Mouse (Mus musculus): Measurements from ENCODE around the gene Tnip1. TPM values are rescaled to one million over a fixed set of nuclear protein-coding genes. Genes with fewer than 3 reads are reported as not detected.

The Tnip1 gene
- polyA plus RNA-seq, 1 experiment from 2014 or later = 20.0 TPM

- H3K4me2 ChIP-seq = no peak overlapping the region
- H3K36me3 ChIP-seq = peaks cover 58% of the 10 kb centered on the region
- no peak overlapping the region for H3K9ac ChIP-seq
- no peaks in the 10 kb centered on the region for H3K27me3 ChIP-seq (replicated peaks)
- H3K27ac ChIP-seq = no peak overlapping the region
- no peak overlapping the region for H3K4me3 ChIP-seq (replicated peaks)
- WGBS = 68% methylated on average over 4 of the region's 4 CpGs
- no peak for ATAC-seq (ENCODE audit: insufficient read depth, low FRiP score, low read depth)
- H3K4me1 ChIP-seq = no peaks in the 10 kb centered on the region
- H3K9me3 ChIP-seq = no peaks in the 10 kb centered on the region
Measured at GRCm38 (mm10) chr11:54984581-54984980, 21.9 kb upstream of the Tnip1 start.

GRCm38 (mm10) chr11:54984085-54984484 is 21.4 kb upstream of the Tnip1 start:
- peaks cover 62% of the 10 kb centered on the region for H3K36me3 ChIP-seq

GRCm38 (mm10) chr11:54982520-54982919 is 19.8 kb upstream of the Tnip1 start:
- no peak overlapping the region for H3K27ac ChIP-seq
- H3K4me2 ChIP-seq = no peak overlapping the region
- WGBS = 87% methylated on average over 6 of the region's 6 CpGs

More at GRCm38 (mm10) chr11:54984085-54984484, 21.4 kb upstream of the Tnip1 start:
- no peaks in the 10 kb centered on the region for H3K4me1 ChIP-seq
- no peak overlapping the region for H3K4me2 ChIP-seq
- no peak overlapping the region for H3K27ac ChIP-seq
- ATAC-seq (ENCODE audit: insufficient read depth, low FRiP score, low read depth) = no peak
- no peak overlapping the region for H3K4me3 ChIP-seq (replicated peaks)
- no peaks in the 10 kb centered on the region for H3K27me3 ChIP-seq (replicated peaks)
- 2% methylated on average over 6 of the region's 6 CpGs for WGBS
- no peaks in the 10 kb centered on the region for H3K9me3 ChIP-seq
- no peak overlapping the region for H3K9ac ChIP-seq

GRCm38 (mm10) chr11:54981630-54982029 is 18.9 kb upstream of the Tnip1 start:
- ATAC-seq (ENCODE audit: insufficient read depth, low FRiP score, low read depth) = no peak
- WGBS = 87% methylated on average over 4 of the region's 4 CpGs
- Histone ChIP-seq H3K27me3 (replicated peaks) (no peaks in the 10 kb centered on the region), H3K36me3 (peaks cover 66% of the 10 kb centered on the region), H3K27ac (no peak overlapping the region), H3K9me3 (no peaks in the 10 kb centered on the region), H3K4me1 (0 out of 2 replicates have a peak, but pooled peaks cover 7% of the 10 kb centered on the region), H3K4me2 (no peak overlapping the region), H3K9ac (no peak overlapping the region), H3K4me3 (replicated peaks) (no peak overlapping the region)

More at GRCm38 (mm10) chr11:54982520-54982919, 19.8 kb upstream of the Tnip1 start:
- H3K27me3 ChIP-seq (replicated peaks) = no peaks in the 10 kb centered on the region
- H3K4me1 ChIP-seq = 0 out of 2 replicates have a peak, but pooled peaks cover 7% of the 10 kb centered on the region
- H3K9ac ChIP-seq = no peak overlapping the region
- H3K4me3 ChIP-seq (replicated peaks) = no peak overlapping the region
- ATAC-seq (ENCODE audit: insufficient read depth, low FRiP score, low read depth) = no peak
- peaks cover 68% of the 10 kb centered on the region for H3K36me3 ChIP-seq
- H3K9me3 ChIP-seq = no peaks in the 10 kb centered on the region

- Histone ChIP-seq H3K9ac (no peak overlapping the region), H3K4me1 (peaks cover 22% of the 10 kb centered on the region), H3K36me3 (peaks cover 35% of the 10 kb centered on the region), H3K4me2 (no peak overlapping the region), H3K27me3 (replicated peaks) (no peaks in the 10 kb centered on the region), H3K9me3 (no peaks in the 10 kb centered on the region), H3K4me3 (replicated peaks) (no peak overlapping the region), H3K27ac (peak overlapping the region; percentile 85)
- peak; percentile 57; the same call in 1 of the 2 replicates for ATAC-seq (ENCODE audit: insufficient read depth, low FRiP score, low read depth)
- 26% methylated on average over 6 of the region's 6 CpGs for WGBS
Measured at GRCm38 (mm10) chr11:54977385-54977937, 14.7 kb upstream of the Tnip1 start.

GRCm38 (mm10) chr11:54976351-54976750 is 13.6 kb upstream of the Tnip1 start:
- H3K36me3 ChIP-seq = peaks cover 23% of the 10 kb centered on the region
- no peak for ATAC-seq (ENCODE audit: insufficient read depth, low FRiP score, low read depth)
- H3K4me1 ChIP-seq = peaks cover 22% of the 10 kb centered on the region
- no peak overlapping the region for H3K27ac ChIP-seq
- H3K9me3 ChIP-seq = no peaks in the 10 kb centered on the region
- WGBS = 91% methylated on average over 2 of the region's 2 CpGs
- H3K9ac ChIP-seq = no peak overlapping the region
- no peak overlapping the region for H3K4me2 ChIP-seq
- H3K27me3 ChIP-seq (replicated peaks) = no peaks in the 10 kb centered on the region
- H3K4me3 ChIP-seq (replicated peaks) = no peak overlapping the region

- no peak overlapping the region for H3K9ac ChIP-seq
- peaks cover 22% of the 10 kb centered on the region for H3K4me1 ChIP-seq
- WGBS = 86% methylated on average over 2 of the region's 2 CpGs
- peaks cover 18% of the 10 kb centered on the region for H3K36me3 ChIP-seq
- no peak overlapping the region for H3K27ac ChIP-seq
- no peak for ATAC-seq (ENCODE audit: insufficient read depth, low FRiP score, low read depth)
- no peaks in the 10 kb centered on the region for H3K9me3 ChIP-seq
- H3K27me3 ChIP-seq (replicated peaks) = no peaks in the 10 kb centered on the region
- H3K4me2 ChIP-seq = no peak overlapping the region
- H3K4me3 ChIP-seq (replicated peaks) = no peak overlapping the region
Measured at GRCm38 (mm10) chr11:54975756-54976155, 13.0 kb upstream of the Tnip1 start.

- WGBS = 82% methylated on average over 5 of the region's 5 CpGs
- H3K27ac ChIP-seq = no peak overlapping the region
- H3K36me3 ChIP-seq = peaks cover 14% of the 10 kb centered on the region
- H3K4me2 ChIP-seq = no peak overlapping the region
- H3K27me3 ChIP-seq (replicated peaks) = no peaks in the 10 kb centered on the region
- H3K4me1 ChIP-seq = peaks cover 22% of the 10 kb centered on the region
- H3K4me3 ChIP-seq (replicated peaks) = no peak overlapping the region
- H3K9me3 ChIP-seq = no peaks in the 10 kb centered on the region
- H3K9ac ChIP-seq = no peak overlapping the region
- ATAC-seq (ENCODE audit: insufficient read depth, low FRiP score, low read depth) = no peak
Measured at GRCm38 (mm10) chr11:54975340-54975739, 12.6 kb upstream of the Tnip1 start.

- Histone ChIP-seq H3K9me3 (no peaks in the 10 kb centered on the region), H3K27ac (0 out of 2 replicates have a peak overlapping the region, but pooled peaks have one; percentile 16), H3K9ac (no peak overlapping the region), H3K4me1 (peaks cover 22% of the 10 kb centered on the region), H3K4me2 (no peak overlapping the region), H3K4me3 (replicated peaks) (no peak overlapping the region), H3K36me3 (peaks cover 14% of the 10 kb centered on the region), H3K27me3 (replicated peaks) (no peaks in the 10 kb centered on the region)
- WGBS = 82% methylated on average over 4 of the region's 4 CpGs
- ATAC-seq (ENCODE audit: insufficient read depth, low FRiP score, low read depth) = no peak
Measured at GRCm38 (mm10) chr11:54974639-54975038, 11.9 kb upstream of the Tnip1 start.

- ATAC-seq (ENCODE audit: insufficient read depth, low FRiP score, low read depth) = peak; percentile 59
- Histone ChIP-seq H3K4me1 (peaks cover 22% of the 10 kb centered on the region), H3K4me2 (no peak overlapping the region), H3K36me3 (peaks cover 6% of the 10 kb centered on the region), H3K9me3 (no peaks in the 10 kb centered on the region), H3K27ac (peak overlapping the region; percentile 61), H3K27me3 (replicated peaks) (no peaks in the 10 kb centered on the region), H3K9ac (no peak overlapping the region), H3K4me3 (replicated peaks) (no peak overlapping the region)
- WGBS = 36% methylated on average over 8 of the region's 8 CpGs
Measured at GRCm38 (mm10) chr11:54973481-54974212, 10.9 kb upstream of the Tnip1 start.

- H3K36me3 ChIP-seq = peaks cover 1% of the 10 kb centered on the region; the same call in 1 of the 2 replicates
- peaks cover 18% of the 10 kb centered on the region for H3K4me1 ChIP-seq
- no peaks in the 10 kb centered on the region for H3K27me3 ChIP-seq (replicated peaks)
- no peaks in the 10 kb centered on the region for H3K9me3 ChIP-seq
- peak overlapping the region; percentile 61; the same call in 1 of the 2 replicates for H3K27ac ChIP-seq
- H3K4me2 ChIP-seq = no peak overlapping the region
- no peak overlapping the region for H3K4me3 ChIP-seq (replicated peaks)
- ATAC-seq (ENCODE audit: insufficient read depth, low FRiP score, low read depth) = no peak
- H3K9ac ChIP-seq = no peak overlapping the region
- 61% methylated on average over 6 of the region's 6 CpGs for WGBS
Measured at GRCm38 (mm10) chr11:54972789-54973188, 10.1 kb upstream of the Tnip1 start.

- H3K4me2 ChIP-seq = 0 out of 2 replicates have a peak overlapping the region, but pooled peaks have one; percentile 5
- 30% methylated on average over 4 of the region's 4 CpGs for WGBS
- H3K9me3 ChIP-seq = no peaks in the 10 kb centered on the region
- no peaks in the 10 kb centered on the region for H3K36me3 ChIP-seq
- H3K27me3 ChIP-seq (replicated peaks) = no peaks in the 10 kb centered on the region
- no peak overlapping the region for H3K9ac ChIP-seq
- no peak overlapping the region for H3K4me3 ChIP-seq (replicated peaks)
- no peak for ATAC-seq (ENCODE audit: insufficient read depth, low FRiP score, low read depth)
- H3K27ac ChIP-seq = no peak overlapping the region
- H3K4me1 ChIP-seq = peaks cover 15% of the 10 kb centered on the region
Measured at GRCm38 (mm10) chr11:54972049-54972723, 9.5 kb upstream of the Tnip1 start.

All from stomach, embryonic 15.5 days (tissue).